Mouse (Mus musculus) liver, postnatal 0 days (tissue): ENCODE results near the gene Mta3.

Source experiments
- CTCF ChIP-seq: sonication (generic); IDR thresholded peaks from 2 replicates; pipeline ENCODE4 v1.5.1; 2016; ENCODE audit warnings: antibody characterized with exemption, low read depth
- EP300 ChIP-seq: IDR thresholded peaks from 2 replicates; pipeline ENCODE4 v1.6.1; 2016; ENCODE audit warnings: antibody characterized with exemption, low read depth, mild to moderate bottlenecking

- TF ChIP-seq CTCF (no peak), EP300 (no peak)
Measured at GRCm38 (mm10) chr17:83847815-83848214, 141.9 kb downstream of the Mta3 start, which contains the start of gene Haao.
